Mouse (Mus musculus) MEL (cell line): ENCODE results near the gene Rbfox3.

Experiments
- CTCF ChIP-seq, 3 experiments: IDR thresholded peaks in 2 of 3; conservative IDR thresholded peaks in 1 of 3; 2 replicates each; pipeline ENCODE4 v1.5.1; 2011 to 2012; ENCODE audit warnings: low read length in 3 of 3, low read depth in 2 of 3, mild to moderate bottlenecking in 2 of 3, improper control_type of control experiment in 1 of 3, inconsistent platforms in 1 of 3, mixed read lengths in 1 of 3, moderate library complexity in 1 of 3; ENCODE audit not compliant: control insufficient read depth in 1 of 3, insufficient read depth in 1 of 3, poor library complexity in 1 of 3, severe bottlenecking in 1 of 3
- GABPA ChIP-seq: IDR thresholded peaks from 2 replicates; pipeline ENCODE4 v1.6.1; 2012; ENCODE audit warnings: low read depth, mild to moderate bottlenecking, inconsistent platforms, low read length, improper control_type of control experiment, moderate library complexity
- MAFK ChIP-seq: IDR thresholded peaks from 2 replicates; pipeline ENCODE4 v1.6.1; 2011; ENCODE audit warnings: low read depth, mild to moderate bottlenecking, low read length, improper control_type of control experiment, borderline replicate concordance
- POLR2A ChIP-seq, 2 experiments: IDR thresholded peaks; 2 replicates each; pipeline ENCODE4 v1.6.1; 2011 to 2012; ENCODE audit warnings: low read length in 2 of 2, mild to moderate bottlenecking in 2 of 2, control low read depth in 1 of 2, improper control_type of control experiment in 1 of 2, low read depth in 1 of 2, moderate library complexity in 1 of 2; ENCODE audit not compliant: control insufficient read depth in 1 of 2, insufficient read depth in 1 of 2, poor library complexity in 1 of 2
- POLR2AphosphoS5 ChIP-seq: IDR thresholded peaks from 2 replicates; pipeline ENCODE4 v1.6.1; 2012; ENCODE audit warnings: low read depth, borderline replicate concordance, mild to moderate bottlenecking, inconsistent platforms, low read length, moderate library complexity, mixed read lengths
- SIN3A ChIP-seq: IDR thresholded peaks from 2 replicates; pipeline ENCODE4 v1.6.1; 2012; ENCODE audit warnings: low read length, improper control_type of control experiment, inconsistent platforms
- SMC3 ChIP-seq: IDR thresholded peaks from 2 replicates; pipeline ENCODE4 v1.6.1; 2011; ENCODE audit warnings: low read depth, low read length, improper control_type of control experiment
- TCF12 ChIP-seq: IDR thresholded peaks from 2 replicates; pipeline ENCODE4 v1.6.1; 2014; ENCODE audit warnings: low read depth, mild to moderate bottlenecking, inconsistent platforms, low read length, improper control_type of control experiment, moderate library complexity
- UBTF ChIP-seq: IDR thresholded peaks from 2 replicates; pipeline ENCODE4 v1.6.1; 2012; ENCODE audit warnings: low read depth, mild to moderate bottlenecking, inconsistent platforms, low read length, improper control_type of control experiment, moderate library complexity, borderline replicate concordance; ENCODE audit not compliant: insufficient read depth

GRCm38 (mm10) chr11:118486281-118486680 lies 425.1 kb downstream of the Rbfox3 start:
- TF ChIP-seq GABPA (no peak), TCF12 (no peak), CTCF (IDR thresholded peaks at IDR 0.05 in 2 of 3, conservative IDR thresholded peaks at IDR 0.05 in 1 of 3; ENCODE audit: control insufficient read depth in 1 of 3, insufficient read depth in 1 of 3, low read depth in 2 of 3, low read length in 3 of 3, poor library complexity in 1 of 3, severe bottlenecking in 1 of 3) (no peak), SIN3A (no peak), POLR2A (IDR thresholded peaks at IDR 0.05; ENCODE audit: control insufficient read depth in 1 of 2, insufficient read depth in 1 of 2, low read depth in 1 of 2, low read length in 2 of 2, poor library complexity in 1 of 2) (no peak), SMC3 (no peak), UBTF (no peak), MAFK (no peak), POLR2AphosphoS5 (no peak)
